Mouse (Mus musculus) small intestine, adult 2 months (tissue): ENCODE measurements around the gene Neurl2.

Experiments used
- CTCF ChIP-seq: fragments of 200-500 bp; IDR thresholded peaks from 2 replicates; pipeline ENCODE4 v1.5.1; 2012; ENCODE audit warnings: low read depth, mild to moderate bottlenecking, control low read depth, inconsistent platforms, low read length, moderate library complexity, mixed read lengths; ENCODE audit not compliant: insufficient replicate concordance, insufficient read length; ENCODE audit errors: extremely low read depth
- POLR2A ChIP-seq: fragments of 200-500 bp; IDR thresholded peaks from 2 replicates; pipeline ENCODE4 v1.6.1; 2012; ENCODE audit warnings: low read depth, mild to moderate bottlenecking, control low read depth, inconsistent platforms, low read length, moderate library complexity

DNA sequence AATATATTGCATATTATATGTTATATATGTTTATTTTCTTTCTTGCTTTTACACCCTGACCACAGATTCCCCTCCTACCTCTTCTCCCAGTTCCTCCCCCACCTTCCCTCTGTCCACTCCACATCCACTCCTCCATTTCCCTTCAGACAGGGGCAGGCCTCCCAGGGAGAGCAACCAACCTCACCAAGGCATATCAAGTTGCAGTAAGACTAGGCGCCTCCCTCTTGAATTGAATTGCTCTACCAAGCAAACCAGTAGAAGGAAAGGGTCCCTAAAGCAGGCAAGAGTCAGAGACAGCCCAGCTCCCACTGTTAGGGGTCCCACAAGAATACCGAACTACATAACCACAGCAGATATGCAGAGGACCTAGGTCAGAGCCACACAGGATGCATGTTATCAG is 25.9 kb upstream of the Neurl2 start:
- no peak for TF ChIP-seq CTCF
- TF ChIP-seq POLR2A, result no peak
